Mouse (Mus musculus) intestine, embryonic 15.5 days (tissue): ENCODE measurements at regions not wholly inside any gene's neighbourhood (a gene's known extent, or its start where the extent isn't known, plus 50 kb on each side); places are given as distances from the start of the nearest gene placed in this dataset.

ENCODE experiments used
- ATAC-seq: fragments of 200-750 bp; cut with Nextera tagmentation; 2 replicates; pipeline ENCODE4 v1.8.0; 2017; ENCODE audit warnings: moderate TSS enrichment, moderate library complexity
- H3K27ac ChIP-seq: fragments of 300-500 bp; sonication (generic); 2 replicates; pipeline ENCODE4 v1.5.1; 2015; ENCODE audit warnings: mild to moderate bottlenecking, inconsistent platforms
- H3K27me3 ChIP-seq: fragments of 300-500 bp; sonication (generic); replicated peaks from 2 replicates; pipeline ENCODE4 v1.6.1; 2015; ENCODE audit warnings: inconsistent platforms
- H3K36me3 ChIP-seq: fragments of 300-500 bp; sonication (generic); 2 replicates; pipeline ENCODE4 v1.6.1; 2015; ENCODE audit warnings: inconsistent platforms
- H3K4me1 ChIP-seq: fragments of 300-500 bp; sonication (generic); replicated peaks from 2 replicates; pipeline ENCODE4 v1.6.1; 2015; ENCODE audit warnings: inconsistent platforms
- H3K4me2 ChIP-seq: fragments of 300-500 bp; sonication (generic); replicated peaks from 2 replicates; pipeline ENCODE4 v1.6.1; 2015; ENCODE audit warnings: mild to moderate bottlenecking, inconsistent platforms
- H3K4me3 ChIP-seq: fragments of 300-500 bp; sonication (generic); replicated peaks from 2 replicates; pipeline ENCODE4 v1.5.1; 2015; ENCODE audit warnings: inconsistent platforms
- H3K9ac ChIP-seq: fragments of 300-500 bp; sonication (generic); 2 replicates; pipeline ENCODE4 v1.6.1; 2015; ENCODE audit warnings: inconsistent platforms
- H3K9me3 ChIP-seq: fragments of 300-500 bp; sonication (generic); 2 replicates; pipeline ENCODE4 v1.6.1; 2016; ENCODE audit warnings: inconsistent platforms
- WGBS: fragments of 180-500 bp; shearing (Covaris S2); methylation state at CpG from one replicate; pipeline ENCODE4 v1.1.7; 2015; 5-methylcytosine and 5-hydroxymethylcytosine counted together

DNA sequence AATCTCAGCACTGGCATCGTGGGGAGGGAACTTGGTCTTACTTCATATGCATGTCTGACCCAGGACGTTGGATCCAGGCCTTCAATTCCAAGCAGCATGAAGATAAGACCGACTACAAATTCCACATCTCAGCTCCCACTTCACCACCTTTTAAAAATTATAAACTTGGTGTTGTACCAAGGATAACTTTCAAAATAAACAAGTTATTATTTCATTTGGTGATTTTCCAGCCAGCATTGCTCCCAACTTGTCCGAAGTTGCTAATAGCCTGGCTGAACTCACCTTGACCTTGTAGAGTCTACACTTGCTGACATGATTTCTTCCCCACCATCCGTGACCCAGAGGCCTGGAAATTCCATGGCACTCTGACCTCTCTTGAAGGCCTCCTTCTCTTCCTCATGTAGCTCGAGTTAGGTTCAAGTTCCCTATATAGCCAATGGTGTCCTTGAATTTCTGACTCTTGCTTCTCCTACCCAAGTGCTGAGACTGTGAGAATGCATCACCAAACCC lies 123.7 kb downstream of the Thbs2 start:
- H3K9me3 ChIP-seq, result no peaks in the 10 kb centered on the region
- H3K4me2 ChIP-seq, result no peak overlapping the region
- no peak overlapping the region for H3K4me3 ChIP-seq
- no peaks in the 10 kb centered on the region for H3K4me1 ChIP-seq
- H3K27me3 ChIP-seq, result no peaks in the 10 kb centered on the region
- no peak for ATAC-seq
- 62% methylated on average over 6 of the region's 6 CpGs for WGBS
- no peaks in the 10 kb centered on the region for H3K36me3 ChIP-seq
- no peak overlapping the region for H3K27ac ChIP-seq
- H3K9ac ChIP-seq, result no peak overlapping the region

DNA sequence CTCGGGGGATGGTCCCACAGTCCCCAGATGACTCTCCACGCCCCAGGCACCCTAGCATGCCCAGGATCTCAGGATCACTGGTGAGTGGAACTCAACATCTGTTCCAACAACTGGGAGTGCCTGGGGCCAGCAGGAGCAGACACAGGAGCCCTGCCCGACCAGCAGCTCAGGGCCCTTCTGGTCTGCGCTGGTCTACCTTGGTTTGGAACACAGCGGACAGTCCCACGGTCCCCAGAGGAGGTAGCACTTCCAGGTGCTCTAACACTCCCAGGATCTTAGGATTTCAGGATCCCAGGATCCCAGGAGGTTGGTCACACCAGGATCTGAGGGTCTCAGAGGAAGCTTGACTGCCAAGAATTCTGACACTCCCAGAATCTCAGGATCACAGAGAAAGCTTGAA lies 131.8 kb downstream of the Thbs2 start:
- H3K36me3 ChIP-seq, result no peaks in the 10 kb centered on the region
- no peak overlapping the region for H3K4me3 ChIP-seq
- no peaks in the 10 kb centered on the region for H3K9me3 ChIP-seq
- ATAC-seq, result no peak
- no peak overlapping the region for H3K9ac ChIP-seq
- no peaks in the 10 kb centered on the region for H3K4me1 ChIP-seq
- 84% methylated on average over 6 of the region's 6 CpGs for WGBS
- H3K4me2 ChIP-seq, result no peak overlapping the region
- H3K27ac ChIP-seq, result no peak overlapping the region
- H3K27me3 ChIP-seq, result no peaks in the 10 kb centered on the region

DNA sequence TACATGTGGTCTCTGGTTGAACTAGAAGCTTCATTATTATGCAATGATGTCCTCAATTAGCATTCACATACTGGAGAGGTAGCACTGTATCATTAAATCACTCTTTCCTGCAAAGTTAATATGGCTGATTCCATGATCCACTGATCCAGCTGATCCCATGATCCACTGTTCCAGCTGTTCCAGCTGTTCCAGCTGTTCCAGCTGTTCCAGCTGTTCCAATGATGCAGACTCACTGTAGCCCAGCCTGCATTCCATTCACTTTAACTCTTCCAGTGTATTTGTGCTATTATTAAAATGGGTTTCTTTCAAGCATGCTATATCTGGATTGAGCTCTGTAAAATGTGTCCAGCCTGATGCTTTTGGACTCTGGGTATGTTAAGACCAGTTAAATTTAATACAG lies 136.8 kb downstream of the Thbs2 start:
- H3K4me2 ChIP-seq, result no peak overlapping the region
- H3K36me3 ChIP-seq, result no peaks in the 10 kb centered on the region
- no peaks in the 10 kb centered on the region for H3K9me3 ChIP-seq
- H3K9ac ChIP-seq, result no peak overlapping the region
- ATAC-seq, result no peak
- no peaks in the 10 kb centered on the region for H3K27me3 ChIP-seq
- no peaks in the 10 kb centered on the region for H3K4me1 ChIP-seq
- no peak overlapping the region for H3K27ac ChIP-seq
- H3K4me3 ChIP-seq, result no peak overlapping the region

DNA sequence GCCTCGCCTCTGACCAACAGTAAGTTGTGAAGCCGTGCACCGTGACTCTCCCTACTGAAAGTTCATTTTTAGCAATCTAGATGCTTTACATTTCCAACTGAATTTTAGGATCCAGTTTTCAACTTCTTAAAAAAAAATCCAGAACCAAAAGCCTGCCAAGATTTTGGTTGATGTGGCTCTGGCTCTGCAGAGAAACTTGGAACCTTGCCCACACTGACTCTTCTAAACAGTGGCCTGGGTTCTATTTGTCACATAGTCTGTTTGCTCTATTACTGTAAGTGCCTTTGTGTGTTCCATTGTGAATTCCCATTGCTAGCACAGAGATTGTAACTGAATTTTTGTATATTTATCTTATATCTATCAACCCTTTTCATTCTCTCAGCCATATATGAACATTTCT lies 140.8 kb downstream of the Thbs2 start:
- H3K36me3 ChIP-seq, result no peaks in the 10 kb centered on the region
- H3K9me3 ChIP-seq, result no peaks in the 10 kb centered on the region
- no peak overlapping the region for H3K4me3 ChIP-seq
- no peak overlapping the region for H3K9ac ChIP-seq
- H3K27ac ChIP-seq, result no peak overlapping the region
- H3K4me2 ChIP-seq, result no peak overlapping the region
- peaks cover 3% of the 10 kb centered on the region; the same call in 1 of the 2 replicates for H3K4me1 ChIP-seq
- H3K27me3 ChIP-seq, result no peaks in the 10 kb centered on the region
- 35% methylated on average over 3 of the region's 3 CpGs for WGBS
- no peak for ATAC-seq

DNA sequence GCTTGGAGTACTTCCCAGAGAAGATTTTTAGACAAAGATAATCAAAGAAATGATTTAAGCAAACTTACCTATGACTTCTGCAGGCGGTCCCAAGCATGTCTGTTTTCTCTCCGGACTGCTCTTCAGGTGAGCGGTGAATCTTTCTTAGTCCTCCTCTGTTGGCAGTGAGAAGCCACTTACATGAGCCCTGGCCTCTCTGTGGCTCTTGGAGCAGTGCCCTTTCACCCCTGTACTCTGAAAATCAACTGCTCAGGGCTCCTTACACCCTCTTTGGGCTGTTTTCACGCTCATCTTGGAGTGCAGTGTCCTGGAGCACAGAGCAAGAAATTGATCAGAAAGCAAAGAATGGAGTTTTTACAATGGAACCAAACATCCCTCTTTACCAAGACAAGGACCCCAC lies 142.0 kb downstream of the Thbs2 start:
- WGBS, result 62% methylated on average over 4 of the region's 4 CpGs
- H3K9me3 ChIP-seq, result no peaks in the 10 kb centered on the region
- no peaks in the 10 kb centered on the region for H3K36me3 ChIP-seq
- H3K4me2 ChIP-seq, result no peak overlapping the region
- peak overlapping the region; percentile 76 for H3K27ac ChIP-seq
- H3K4me3 ChIP-seq, result no peak overlapping the region
- no peak overlapping the region for H3K9ac ChIP-seq
- H3K4me1 ChIP-seq, result peaks cover 3% of the 10 kb centered on the region; the same call in 1 of the 2 replicates
- H3K27me3 ChIP-seq, result no peaks in the 10 kb centered on the region
- ATAC-seq, result no peak

DNA sequence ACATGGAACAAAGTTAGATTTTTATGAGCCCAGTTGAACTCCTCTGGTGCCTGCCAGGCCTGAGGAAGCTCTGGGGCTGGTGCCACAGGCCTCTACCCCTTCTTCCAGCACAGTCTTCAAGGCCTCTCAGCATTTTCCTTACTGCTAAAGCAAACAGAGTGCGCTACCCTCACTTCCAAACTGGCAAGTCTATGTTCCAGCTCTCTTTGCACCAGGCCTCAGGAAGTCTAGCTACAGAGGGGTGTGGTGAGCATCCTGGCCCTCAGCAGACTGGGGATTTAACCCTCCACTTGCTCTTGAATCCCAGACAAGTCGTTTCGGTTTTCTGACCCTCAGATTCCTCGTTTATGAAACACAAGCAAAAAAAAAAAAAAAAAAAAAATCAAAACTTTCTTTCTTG lies 142.4 kb downstream of the Thbs2 start:
- no peak overlapping the region for H3K4me3 ChIP-seq
- no peaks in the 10 kb centered on the region for H3K9me3 ChIP-seq
- no peak overlapping the region for H3K4me2 ChIP-seq
- WGBS, result 46% methylated on average over 4 of the region's 4 CpGs
- peak overlapping the region; percentile 76 for H3K27ac ChIP-seq
- H3K27me3 ChIP-seq, result no peaks in the 10 kb centered on the region
- peaks cover 3% of the 10 kb centered on the region; the same call in 1 of the 2 replicates for H3K4me1 ChIP-seq
- H3K36me3 ChIP-seq, result no peaks in the 10 kb centered on the region
- H3K9ac ChIP-seq, result no peak overlapping the region
- ATAC-seq, result no peak

DNA sequence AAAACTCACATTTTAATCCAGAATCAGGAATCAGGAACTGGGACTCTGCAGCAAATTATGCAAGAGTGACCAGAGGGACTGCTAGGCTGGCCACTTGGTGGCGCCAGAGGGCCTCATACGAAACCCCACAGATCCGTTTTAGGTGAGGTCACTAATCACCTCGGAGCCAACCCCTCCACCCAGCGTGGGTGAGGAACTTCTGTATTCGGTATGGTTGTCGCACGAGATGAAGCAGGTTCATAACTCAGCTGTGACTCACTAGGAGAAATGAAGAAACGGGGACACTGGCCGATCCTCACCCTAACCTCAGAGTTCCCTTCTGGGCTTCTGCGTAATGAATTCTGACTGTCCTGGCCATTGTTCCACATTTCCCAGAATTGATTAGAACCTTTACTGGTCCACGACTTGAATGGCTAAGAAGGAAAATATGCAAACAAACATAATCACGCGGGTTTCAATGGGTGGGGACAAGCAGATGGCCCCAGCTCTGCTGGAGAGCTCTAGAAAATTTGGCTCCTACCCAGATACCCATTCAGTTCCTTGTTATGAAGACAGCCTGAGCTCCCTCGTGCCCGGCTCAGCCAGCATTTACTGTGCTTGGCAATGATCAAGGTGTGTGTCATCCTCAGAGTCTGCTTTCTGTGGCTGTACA lies 148.1 kb downstream of the Thbs2 start:
- WGBS, result 42% methylated on average over 16 of the region's 16 CpGs
- ATAC-seq, result 0 out of 2 replicates have a peak, but pooled peaks have one; percentile 62
- H3K36me3 ChIP-seq, result no peaks in the 10 kb centered on the region
- no peak overlapping the region for H3K9ac ChIP-seq
- H3K27me3 ChIP-seq, result no peaks in the 10 kb centered on the region
- H3K27ac ChIP-seq, result no peak overlapping the region
- H3K4me1 ChIP-seq, result peaks cover 1% of the 10 kb centered on the region; the same call in 1 of the 2 replicates
- no peaks in the 10 kb centered on the region for H3K9me3 ChIP-seq
- no peak overlapping the region for H3K4me3 ChIP-seq
- H3K4me2 ChIP-seq, result no peak overlapping the region

DNA sequence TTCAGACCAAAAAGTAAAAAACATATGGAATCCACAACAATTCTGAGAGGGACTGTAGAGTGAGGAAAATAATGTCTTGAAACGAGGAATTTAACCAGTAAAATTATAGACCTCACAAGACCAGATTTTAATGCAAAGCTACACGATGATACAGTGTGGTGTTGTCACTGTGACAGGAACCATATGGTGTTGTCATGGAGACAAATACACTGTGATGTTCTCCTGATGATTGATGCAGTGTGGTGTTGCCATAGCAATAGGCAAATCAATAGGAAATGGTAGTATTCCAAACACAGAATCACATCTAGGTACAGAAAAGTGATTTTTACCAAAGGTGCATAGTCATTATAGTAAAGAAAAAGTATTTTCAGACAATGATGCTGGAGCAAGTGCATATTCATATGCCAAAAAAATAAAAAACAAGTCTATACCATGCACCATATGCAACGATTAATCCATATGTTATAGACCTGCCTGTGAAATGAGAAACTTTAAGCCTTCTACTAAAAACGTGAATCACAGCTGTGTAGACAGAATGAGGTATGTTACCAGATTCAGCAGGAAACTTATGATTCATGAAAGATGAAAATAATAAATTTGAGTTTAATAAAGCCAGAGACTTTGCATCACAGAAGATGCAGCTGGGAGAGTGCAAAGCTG lies 149.6 kb downstream of the Thbs2 start:
- Histone ChIP-seq H3K27ac (no peak overlapping the region), H3K9ac (no peak overlapping the region), H3K4me3 (no peak overlapping the region), H3K9me3 (no peaks in the 10 kb centered on the region), H3K4me1 (peaks cover 12% of the 10 kb centered on the region; the same call in 1 of the 2 replicates), H3K27me3 (no peaks in the 10 kb centered on the region), H3K36me3 (no peaks in the 10 kb centered on the region), H3K4me2 (no peak overlapping the region)
- ATAC-seq, result no peak
- 41% methylated on average over 4 of the region's 4 CpGs for WGBS

DNA sequence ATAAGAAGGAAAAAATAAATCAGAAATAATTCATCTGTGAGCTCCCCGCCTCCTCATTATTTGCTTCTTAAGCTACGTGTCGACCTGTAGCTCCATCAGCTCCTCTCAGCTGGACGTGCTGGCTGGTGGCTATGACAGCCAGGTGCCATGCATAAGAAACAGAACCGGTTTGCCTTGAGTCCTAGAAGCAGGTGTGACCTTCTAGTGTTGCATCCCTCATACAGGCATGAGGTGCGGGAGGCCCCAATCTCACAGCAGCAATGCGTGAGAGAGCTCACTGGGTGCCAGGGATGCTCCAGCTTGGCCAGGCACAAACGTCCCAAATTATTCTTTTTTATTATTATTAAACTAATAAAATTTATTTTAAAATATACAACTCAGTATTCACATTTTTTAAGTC lies 153.0 kb downstream of the Thbs2 start:
- WGBS, result 56% methylated on average over 8 of the region's 8 CpGs
- Histone ChIP-seq H3K27ac (peak overlapping the region; percentile 80), H3K9ac (no peak overlapping the region), H3K36me3 (no peaks in the 10 kb centered on the region), H3K4me3 (no peak overlapping the region), H3K4me2 (no peak overlapping the region), H3K27me3 (no peaks in the 10 kb centered on the region), H3K4me1 (peaks cover 13% of the 10 kb centered on the region; the same call in 1 of the 2 replicates), H3K9me3 (no peaks in the 10 kb centered on the region)
- no peak for ATAC-seq

DNA sequence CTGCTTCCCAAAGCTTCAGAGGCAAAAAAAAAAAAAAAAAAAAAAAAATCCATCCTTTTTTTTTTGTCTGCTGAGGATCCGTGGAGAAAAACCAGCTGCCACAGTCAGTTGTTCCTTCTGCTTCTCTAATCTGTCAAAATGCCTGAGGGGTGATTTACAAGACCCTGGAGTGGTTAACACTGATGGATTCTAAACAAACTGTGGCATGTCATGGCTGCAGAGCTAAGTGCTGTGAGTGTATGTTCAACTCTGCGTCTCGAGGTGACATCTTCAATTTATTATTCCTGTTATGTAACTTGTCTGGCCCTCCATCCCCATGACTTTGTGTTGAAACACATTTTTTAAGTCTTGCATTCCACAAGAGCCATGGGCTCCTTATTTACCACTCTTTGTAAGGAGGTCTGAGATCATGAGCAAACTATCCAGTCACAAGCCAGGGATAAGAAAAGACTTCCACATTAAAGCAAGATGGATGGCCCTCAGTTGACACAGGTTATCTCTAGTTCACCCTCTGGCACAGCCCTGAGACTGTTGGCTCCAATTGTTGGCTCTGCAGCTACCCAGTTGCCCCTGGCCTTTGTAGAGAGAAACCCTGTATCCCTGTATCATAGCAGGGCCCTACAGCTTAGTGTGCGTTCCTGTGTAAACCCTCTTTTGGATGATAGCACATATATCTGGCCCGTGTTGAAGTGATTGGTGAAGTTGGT lies 153.6 kb downstream of the Thbs2 start:
- H3K4me2 ChIP-seq, result no peak overlapping the region
- no peaks in the 10 kb centered on the region for H3K9me3 ChIP-seq
- H3K9ac ChIP-seq, result no peak overlapping the region
- H3K4me3 ChIP-seq, result no peak overlapping the region
- peaks cover 13% of the 10 kb centered on the region; the same call in 1 of the 2 replicates for H3K4me1 ChIP-seq
- peak; percentile 92 for ATAC-seq
- H3K36me3 ChIP-seq, result no peaks in the 10 kb centered on the region
- H3K27ac ChIP-seq, result peak overlapping the region; percentile 80
- no peaks in the 10 kb centered on the region for H3K27me3 ChIP-seq
- 20% methylated on average over 5 of the region's 5 CpGs for WGBS

DNA sequence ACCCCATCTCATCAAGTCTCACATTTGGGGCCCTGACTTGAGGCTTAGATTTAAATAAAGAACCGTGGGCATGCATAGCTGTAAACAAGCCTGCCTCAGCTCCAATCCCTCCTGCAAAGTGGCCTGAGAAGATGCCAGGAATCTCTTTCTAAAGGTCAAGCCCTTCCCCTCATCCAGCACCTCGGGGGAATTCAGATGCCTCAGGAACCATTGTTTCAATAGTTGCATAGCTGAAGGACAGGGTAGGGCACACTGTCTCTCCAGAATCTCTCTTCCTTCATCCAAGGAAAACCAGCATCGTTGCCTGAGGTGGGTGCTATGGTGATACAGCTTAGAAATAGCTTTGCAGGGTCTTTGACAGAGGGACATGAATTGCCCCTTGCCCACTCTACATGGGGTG lies 154.4 kb downstream of the Thbs2 start:
- no peaks in the 10 kb centered on the region for H3K27me3 ChIP-seq
- H3K4me3 ChIP-seq, result no peak overlapping the region
- no peak overlapping the region for H3K4me2 ChIP-seq
- H3K9me3 ChIP-seq, result no peaks in the 10 kb centered on the region
- peaks cover 13% of the 10 kb centered on the region; the same call in 1 of the 2 replicates for H3K4me1 ChIP-seq
- no peak for ATAC-seq
- no peak overlapping the region for H3K9ac ChIP-seq
- H3K27ac ChIP-seq, result peak overlapping the region; percentile 51
- H3K36me3 ChIP-seq, result no peaks in the 10 kb centered on the region
- 22% methylated on average over 3 of the region's 3 CpGs for WGBS

DNA sequence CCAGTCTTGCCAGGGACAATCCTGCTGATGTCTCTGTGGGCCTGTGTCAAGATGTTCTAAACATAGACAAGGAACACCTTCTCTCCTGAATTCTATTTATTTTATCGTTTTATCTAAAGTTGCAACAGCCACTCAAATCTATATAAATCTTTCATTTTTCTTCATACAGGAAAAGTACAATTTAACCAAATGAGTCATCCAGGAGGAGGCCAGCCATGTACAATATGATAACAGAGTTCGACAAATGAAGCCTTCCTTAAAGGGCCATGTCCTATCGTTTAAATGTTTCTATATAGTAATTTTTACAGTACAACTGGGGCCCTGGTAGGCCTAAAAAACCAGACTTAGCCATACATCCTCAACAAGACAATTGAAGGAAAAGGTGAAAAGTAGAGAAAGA lies 154.8 kb downstream of the Thbs2 start:
- 44% methylated on average over 3 of the region's 3 CpGs for WGBS
- Histone ChIP-seq H3K36me3 (no peaks in the 10 kb centered on the region), H3K4me3 (no peak overlapping the region), H3K27me3 (no peaks in the 10 kb centered on the region), H3K4me1 (peaks cover 13% of the 10 kb centered on the region; the same call in 1 of the 2 replicates), H3K9me3 (no peaks in the 10 kb centered on the region), H3K27ac (no peak overlapping the region), H3K9ac (no peak overlapping the region), H3K4me2 (no peak overlapping the region)
- ATAC-seq, result no peak
